Mouse (Mus musculus) ZHBTc4 (cell line): ENCODE data around the gene Gtpbp8.
A peak's percentile ranks its signal among the peaks of the same experiment; 100 is the strongest.

Experiments used
- DNase-seq: peaks from one replicate; pipeline ENCODE4 v3.0.0-alpha.2; 2011; ENCODE audit warnings: low read depth, low spot score

The Gtpbp8 gene

DNA sequence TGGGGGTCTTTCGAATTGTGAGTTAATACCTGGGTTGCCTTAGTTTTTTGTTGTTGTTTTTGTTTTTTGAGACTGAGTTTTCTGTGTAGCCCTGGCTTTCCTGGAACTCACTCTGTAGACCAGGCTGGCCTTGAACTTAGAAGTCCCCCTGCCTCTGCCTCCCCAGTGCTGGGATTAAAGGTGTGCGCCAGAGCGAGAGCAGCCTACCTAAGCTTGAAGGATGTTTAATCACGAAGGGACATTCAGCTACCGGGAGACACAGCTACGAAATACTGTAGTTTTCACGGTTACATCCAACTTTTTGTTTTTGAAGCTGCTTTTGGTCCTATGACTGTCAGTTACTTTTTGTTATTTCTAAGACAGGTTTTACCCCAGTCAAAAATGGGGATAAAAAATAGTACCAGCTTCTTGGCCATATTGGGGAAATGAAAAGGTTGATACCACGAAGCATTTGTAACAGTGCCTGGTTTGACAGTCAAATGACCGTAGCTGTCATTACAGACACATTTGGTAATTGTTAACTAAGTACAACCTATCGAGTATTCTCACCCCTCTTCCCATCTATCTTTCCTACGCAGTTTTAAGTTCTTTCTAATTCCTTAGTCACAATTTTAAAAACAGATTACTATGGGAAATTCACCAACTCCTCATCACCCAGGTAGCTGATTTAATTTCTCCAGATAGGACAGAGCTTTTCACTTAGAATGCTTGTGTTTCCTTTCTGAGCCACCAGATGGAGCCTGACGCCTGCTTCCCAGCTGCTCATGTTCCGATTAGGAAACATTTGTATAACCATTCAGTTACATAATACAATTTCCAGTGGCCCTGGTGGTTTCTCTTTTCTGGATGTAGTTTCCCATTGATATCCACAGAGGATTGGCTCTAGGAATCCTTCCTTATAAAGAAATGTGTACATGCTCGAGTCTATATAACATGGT lies 20.6 kb downstream of the Gtpbp8 start:
- peak; percentile 83 for DNase-seq

DNA sequence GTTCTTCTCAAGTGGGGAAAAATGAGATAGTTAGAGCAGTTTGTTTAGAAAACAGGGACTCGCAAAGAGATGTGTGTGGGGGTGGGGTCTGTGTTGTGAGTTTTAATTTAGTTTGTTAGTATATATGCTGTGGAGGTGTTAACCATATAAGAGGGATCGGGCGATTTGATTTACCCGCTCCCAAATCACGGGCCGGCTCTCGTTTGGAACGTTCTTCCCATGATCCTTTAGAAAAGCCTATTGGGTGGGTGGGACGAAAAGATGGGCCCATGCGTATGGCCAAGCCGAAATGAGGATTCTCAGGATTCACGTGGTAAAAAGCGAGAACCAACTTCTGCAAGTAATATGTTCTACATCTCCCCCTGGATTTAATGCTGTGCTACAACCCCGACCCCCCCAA lies 21.3 kb downstream of the Gtpbp8 start:
- DNase-seq: peak; percentile 91

DNA sequence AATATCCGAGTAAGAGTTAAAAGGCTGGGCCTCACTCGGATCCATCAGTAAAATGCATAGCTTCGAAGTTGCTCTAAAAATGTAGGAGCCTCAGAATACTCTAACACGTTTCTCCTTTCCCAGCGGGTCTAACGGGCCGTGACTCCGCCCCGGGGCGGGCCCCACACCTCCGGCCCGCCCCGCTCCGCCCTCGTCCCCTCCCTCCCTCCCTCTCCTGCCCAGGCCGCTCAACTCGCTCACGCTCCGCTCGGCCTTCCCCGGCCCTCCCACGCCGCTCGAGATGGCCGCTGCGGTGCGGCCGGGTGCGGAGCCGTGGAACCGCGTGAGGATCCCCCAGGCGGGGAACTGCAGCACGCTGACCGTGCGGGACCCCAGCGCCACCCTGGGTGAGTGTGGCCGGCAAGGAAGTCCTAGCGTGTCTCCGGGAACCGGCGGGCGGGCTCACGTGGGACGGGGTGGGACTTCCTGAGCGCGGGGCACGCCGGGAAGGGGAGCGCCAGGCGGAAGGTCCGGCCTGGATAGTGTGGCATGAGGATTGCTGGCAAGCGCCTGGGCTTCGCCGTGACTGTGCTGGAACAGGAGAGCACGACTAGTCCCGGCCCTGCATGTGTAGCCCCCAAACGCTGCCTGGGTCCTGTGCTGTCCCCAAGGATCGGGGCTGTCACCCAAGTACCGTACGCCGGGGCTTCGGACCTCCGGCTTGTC lies 21.9 kb downstream of the Gtpbp8 start, which contains the start of gene Nepro:
Nepro (plus strand) TSS at position 219 of the 705 bp plus-strand sequence.
- DNase-seq: peak; percentile 95

DNA sequence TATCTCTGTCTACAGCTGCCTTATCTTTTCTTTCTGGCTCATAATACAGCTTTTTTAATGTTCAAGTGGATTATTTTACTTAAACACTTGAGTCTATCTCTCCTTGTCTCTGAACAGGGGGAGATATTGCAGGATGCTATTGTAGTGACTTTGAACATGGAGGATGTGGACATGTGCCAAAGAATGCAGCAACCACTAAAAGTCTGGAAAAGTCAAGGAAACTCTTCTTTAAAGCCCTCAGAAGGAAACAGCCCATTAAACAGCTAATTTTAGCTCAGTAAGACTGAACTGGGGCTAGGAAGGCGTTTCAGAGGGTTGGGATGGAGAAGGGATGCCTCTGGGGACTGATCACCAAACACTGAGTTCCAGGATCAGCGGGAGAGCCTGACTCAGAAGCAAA lies 23.5 kb downstream of the Gtpbp8 start:
- DNase-seq: no peak

DNA sequence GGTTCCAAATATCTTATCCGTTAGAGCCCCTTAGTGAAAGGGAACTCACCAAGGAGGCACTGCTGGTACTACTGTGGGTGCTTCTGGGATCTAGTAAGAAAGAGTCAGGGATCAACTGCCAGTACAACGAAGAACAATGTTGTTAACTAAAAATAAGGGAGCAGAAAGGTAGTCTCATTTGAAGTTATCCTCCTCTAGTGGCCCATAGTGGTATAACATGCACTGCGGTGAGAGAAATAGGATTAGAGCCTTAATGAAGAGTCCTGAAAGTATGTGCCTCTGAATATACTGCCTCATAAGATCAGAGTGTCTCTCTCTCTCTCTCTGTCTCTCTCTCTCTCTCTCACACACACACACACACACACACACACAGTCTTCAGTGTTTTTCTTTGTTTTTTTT lies 25.6 kb downstream of the Gtpbp8 start:
- DNase-seq: peak; percentile 76

DNA sequence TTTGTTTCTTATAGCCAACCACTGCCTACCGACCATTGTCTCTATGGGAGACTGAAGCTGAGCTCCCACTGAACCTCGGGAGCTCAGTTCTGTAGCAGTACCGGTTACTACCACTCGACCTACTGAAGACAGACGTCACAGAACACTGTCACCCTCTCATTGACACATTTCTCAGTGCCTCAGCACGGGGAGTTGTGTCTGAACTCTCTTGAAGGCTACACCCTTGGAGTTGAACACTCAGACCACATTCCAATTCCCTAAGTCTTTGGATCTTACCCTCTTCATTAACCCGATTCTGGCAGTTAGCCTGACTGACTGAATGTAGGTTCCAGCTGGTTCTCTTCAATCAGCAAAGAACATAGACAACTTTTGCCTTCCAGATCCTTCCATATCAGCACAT lies 26.8 kb downstream of the Gtpbp8 start:
- DNase-seq: peak; percentile 35

DNA sequence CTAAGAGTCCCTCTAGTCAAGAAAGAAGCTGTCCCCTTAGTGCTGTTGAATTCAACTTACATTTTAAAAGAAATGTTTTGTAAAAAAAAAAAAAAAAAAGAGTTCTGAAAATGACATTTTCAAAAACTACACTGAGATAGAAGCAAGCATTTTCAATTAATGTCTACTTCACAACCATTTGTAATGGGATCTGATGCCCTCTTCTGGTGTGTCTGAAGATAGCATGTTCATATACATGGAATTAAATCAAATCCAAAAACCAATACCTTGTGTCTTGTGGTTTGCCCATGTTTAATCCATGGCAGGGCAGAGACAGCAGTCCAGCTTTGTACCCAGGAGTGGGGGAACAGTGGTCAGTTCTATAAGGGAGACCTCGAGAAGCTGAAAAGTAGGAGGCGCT lies 28.3 kb downstream of the Gtpbp8 start:
- DNase-seq: no peak

DNA sequence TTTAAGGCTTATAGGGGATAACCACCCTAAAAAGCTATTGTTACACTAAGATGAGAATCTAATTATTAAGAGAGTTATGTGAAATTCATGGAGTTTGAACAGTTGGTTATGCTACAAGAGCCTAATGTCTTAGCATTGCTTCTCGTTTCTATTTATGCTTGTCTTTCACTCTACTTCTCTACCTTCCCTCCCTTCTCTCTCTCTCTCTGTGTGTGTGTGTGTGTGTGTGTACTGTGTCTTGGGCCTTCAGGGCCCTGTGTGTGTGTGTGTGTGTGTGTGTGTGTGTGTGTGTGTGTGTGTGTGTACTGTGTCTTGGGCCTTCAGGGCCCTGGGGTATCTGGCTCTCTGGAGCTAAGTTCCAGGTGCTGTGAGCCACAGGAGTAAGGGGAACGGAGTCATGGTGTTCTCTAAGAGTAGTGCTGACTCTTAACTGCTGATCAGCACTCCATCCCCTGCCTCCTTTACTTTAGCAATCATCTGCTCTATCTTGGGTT lies 29.0 kb downstream of the Gtpbp8 start:
- DNase-seq: no peak

DNA sequence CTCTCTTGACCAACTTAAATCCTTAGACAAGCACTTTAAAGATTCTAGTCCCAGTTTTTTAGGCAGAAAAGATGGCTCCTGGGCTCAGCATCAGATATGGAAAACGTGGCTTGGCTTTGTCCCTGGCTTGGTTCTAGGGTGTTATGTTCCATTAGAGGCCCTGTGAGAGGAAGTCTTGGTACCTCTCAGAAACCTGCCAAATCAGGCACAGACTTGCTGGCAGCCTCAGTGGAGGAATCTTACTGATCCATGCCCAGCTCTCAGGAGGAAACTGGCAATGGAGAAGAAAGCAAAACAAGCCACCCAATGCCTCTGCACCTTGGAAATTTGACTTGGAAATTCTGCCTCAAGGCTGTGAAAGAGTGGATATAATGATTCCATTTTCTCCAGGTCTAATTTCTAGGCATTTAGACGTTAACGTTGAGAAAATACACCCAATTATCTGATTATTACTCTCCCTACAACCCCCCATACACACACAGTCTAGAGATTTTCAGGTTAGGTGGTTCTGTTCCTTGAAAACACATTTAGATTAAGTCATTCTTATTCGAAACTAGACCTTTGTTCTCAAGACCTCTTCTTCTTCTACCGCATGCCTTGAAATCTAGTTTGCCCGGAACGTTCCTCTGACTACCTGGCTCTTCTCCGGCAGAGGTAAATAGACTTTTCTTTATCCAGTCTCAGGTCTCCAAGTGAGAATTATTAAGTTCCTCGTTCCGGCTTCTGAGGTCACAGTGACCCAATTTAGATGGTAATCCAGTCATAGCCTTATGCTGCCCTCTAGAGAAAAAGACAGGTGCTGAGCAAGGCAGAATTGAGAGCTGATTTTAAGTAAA lies 29.6 kb downstream of the Gtpbp8 start:
- peak; percentile 37 for DNase-seq

DNA sequence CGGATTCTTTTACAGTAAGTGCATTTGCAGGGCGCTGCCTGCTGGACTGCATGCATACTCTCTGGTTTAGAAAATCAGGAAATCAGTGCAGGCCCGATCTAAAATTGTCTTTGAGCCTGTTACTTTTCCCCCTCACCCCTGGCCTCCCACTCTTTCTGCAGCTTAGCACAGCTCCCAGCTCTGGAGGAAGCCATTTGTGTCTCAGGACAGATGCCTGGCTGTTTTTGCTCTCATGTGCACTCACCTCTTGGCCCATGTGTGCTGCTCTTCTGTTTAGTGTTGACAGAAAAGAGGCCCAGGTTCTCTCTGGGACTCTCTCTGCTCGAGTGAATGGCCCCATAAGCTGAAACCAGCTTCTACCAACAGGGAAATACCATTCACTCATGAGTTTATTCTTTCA lies 42.7 kb downstream of the Gtpbp8 start:
- no peak for DNase-seq

DNA sequence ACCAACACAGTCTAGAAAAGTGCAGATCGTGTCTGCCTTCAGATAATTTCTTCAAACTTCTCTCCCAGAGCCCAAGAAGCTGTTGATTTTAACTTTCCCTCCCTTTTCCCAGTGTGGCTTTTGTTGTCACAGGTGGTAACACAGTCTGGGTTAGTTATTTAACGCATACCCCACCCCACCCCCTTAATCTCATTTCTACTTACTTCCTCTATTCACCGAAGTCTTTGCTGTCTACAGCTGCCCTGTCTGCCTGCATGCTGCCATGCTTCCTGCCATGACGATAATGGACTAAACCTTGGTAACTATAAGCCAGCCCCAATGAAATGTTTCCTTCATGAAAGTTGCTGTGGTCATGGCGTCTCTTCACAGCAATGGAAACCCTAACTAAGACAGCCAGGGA lies 43.9 kb downstream of the Gtpbp8 start:
- DNase-seq: no peak

DNA sequence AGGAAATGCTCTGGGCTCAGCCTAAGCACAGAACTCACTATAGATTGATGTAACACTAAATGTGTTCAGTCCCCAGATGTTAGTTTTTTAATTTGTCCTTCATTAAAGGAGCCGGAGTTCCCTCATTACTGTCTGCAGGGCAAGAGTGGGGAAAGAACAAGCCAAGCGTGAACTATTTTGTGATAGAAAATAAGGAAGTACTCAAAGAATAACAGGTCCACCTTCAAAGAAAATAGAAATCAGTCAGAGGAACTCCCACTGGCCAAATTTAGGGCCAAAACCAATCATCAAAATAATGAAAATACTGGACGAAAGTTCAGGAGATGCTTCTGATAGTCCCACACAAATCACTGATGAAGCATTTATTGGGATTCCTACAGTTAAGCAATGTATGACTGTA lies 45.0 kb downstream of the Gtpbp8 start:
- no peak for DNase-seq

DNA sequence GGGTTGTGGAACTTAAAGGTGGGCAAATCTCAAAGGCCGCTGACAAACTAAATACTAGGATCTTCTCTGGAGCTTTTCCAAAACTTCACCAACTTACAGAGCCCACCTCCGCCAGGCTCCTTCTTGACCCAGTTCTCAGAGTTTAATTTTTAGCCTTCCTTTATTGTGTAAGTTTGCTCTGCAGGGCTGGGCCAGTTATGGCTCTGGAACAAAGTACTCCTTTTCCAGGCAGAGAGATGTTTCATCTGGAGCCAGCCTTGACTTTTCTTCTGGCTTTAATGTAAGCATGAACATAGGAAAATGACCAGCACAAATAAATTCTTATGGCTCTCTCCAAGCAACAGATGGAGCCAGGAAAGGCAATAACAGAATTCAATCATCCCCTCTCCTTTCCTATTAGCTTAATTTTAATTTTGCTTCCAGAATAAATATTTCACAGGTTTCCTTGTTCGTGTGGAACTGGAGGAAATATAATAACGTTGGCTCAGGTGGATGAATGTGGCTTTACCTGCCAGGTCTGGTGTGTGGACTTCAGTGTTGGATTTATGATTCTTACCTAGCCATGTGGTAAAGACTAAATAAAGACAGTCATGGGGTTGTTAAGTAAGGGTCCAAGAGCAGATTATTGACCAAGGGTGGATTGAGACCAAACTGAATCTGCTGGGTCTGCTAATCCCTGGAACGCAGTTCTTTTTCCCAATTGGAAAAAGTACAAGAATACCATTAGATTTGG lies 48.5 kb downstream of the Gtpbp8 start:
- no peak for DNase-seq

DNA sequence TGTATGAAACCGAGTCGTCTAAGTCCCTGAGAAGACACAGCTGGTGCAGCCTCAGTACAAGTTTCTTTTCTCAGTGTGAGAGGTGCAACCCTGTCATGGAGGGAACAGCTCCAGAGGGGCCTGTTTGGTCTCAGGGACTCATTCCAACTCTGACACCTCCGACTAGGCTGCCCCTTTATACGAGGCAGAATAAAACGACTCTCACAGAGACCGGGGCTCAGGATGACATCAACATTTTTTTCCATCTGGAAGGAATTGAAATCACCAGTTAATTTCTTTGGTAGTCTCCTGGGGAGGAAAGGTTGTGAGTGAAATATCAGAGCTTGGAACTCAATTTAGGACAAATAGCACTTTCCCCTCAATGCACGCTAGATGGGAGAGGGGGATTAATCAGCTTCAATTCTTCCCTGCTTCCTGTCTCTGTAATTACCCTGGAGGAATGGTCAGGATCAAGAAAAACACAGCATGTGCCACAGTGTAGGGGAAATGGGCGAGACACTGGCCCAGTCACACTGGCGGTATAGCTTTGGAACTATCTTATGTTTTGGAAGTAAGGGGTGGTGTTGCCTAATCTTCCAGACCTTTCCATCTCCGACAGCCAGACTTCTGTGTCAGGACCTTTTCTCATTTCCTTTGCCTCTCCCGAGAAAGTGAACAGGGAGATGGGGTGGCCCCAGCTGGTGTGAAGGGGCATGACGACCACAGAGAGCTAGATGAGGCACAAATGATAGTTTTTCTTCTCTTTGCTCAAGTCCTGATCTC lies 50.1 kb downstream of the Gtpbp8 start:
- no peak for DNase-seq

DNA sequence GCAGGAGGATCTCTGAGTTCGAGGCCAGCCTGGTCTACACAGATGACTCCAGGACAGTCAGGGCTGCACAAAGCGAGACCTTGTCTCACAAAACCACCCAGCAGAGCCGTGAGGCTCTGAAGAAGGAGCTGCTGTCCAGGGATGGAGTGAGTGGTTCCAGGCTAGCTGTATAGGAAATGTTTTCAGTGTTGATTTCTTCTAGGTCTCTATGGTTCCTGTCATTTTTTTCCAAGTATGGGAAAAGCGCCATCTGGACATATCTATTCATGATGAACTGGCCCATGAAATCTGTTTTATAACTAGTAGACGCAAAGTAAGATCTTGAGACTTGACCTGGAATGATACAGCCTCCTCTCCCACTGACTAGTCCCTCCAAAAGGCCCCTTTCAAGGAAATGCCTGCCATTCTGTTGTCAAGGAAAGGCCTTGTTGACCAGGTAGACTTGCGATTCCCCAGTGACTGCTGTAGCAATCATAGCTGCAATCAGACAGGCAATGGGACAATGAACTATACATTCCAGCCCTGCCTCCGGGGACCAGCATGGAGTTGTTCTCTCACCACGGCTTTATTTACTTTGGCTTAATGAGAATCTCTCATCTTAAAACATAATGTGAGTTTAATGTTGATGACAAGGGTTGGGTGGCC lies 50.8 kb downstream of the Gtpbp8 start:
- DNase-seq: no peak

DNA sequence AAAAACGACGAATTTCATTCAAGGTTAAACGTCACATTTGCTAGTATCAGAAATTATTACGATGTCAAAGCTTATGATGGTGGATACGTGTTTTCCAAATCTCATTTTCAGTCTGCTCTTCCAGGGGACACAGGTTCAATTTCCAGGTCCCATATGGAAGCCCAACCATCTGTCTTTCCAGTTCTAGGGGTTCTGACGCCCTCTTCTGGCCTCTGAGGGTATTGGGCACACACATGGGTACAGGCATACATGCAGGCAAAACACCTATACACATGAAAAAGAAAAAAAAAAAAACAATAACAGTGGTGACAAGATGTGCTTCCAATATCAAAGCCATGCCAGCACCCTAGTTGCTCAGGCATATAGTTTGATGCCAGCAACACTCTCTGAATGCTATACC lies 52.5 kb downstream of the Gtpbp8 start:
- DNase-seq: peak; percentile 71

DNA sequence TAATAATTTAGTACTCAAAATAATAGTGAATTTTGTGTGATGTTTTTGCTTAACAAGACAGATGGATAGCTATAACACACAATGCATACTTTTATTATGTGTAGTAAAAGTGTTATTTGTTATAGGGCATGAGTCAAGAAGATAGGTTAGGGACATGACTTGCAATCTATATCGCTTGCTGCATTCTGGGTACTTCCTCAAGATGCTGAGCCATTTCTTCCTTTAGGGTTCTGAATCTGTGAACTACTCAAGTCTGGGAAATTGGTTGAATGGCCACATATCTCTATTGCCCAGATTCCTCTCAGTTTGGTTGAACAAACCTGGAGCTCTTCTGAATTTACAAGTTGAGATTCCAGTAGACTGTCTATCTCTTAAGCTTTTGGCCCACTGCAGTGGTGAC lies 53.6 kb downstream of the Gtpbp8 start:
- DNase-seq: no peak

DNA sequence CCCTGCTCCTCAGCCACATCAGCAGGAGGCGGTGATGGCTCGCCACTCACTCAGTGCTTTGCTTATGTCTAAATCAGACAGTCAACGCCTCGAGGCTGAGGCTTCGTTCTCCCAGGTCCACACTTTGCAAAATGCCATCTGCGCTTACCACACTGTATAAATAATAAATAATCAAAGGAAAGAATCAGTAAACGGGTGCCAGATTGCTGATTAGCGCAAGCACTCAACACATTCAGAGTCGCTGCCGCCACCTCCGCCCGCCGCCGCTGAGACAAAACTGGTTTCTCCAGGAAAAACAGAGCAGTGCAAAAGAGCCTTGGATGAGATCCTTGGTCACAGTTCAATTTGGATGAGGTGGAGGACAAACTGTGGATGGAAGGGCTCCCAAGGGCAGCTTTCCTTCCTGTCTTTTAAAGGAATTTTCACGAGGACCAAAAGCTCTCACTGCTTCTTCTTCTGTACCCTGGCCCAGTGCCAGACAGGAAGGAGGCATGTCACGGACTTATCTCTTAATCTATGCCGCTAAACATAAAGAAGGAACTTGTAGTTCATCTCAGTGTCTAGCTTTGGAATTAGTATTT lies 54.5 kb downstream of the Gtpbp8 start:
- peak; percentile 21 for DNase-seq

DNA sequence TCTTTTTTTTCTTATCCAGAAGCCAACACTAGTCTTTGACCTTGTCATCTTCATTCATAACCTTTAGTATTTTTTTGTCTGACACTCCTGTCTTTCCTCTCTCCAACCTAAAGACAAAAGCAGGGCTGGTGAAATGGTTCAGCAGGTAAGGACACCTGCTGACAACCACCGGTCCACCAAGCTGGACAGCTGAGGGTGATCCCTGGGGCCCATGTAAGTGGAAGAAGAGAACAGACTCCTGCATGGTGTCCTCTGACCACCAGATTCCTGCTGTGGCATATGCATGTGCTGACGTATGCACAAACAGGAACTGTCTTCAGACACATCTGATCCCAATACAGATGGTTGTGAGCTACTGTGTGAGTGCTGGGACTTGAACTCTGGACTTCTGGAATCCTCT lies 55.1 kb downstream of the Gtpbp8 start:
- DNase-seq: no peak
